Mouse (Mus musculus) midbrain, embryonic 11.5 days (tissue): Measurements from ENCODE around the gene Lmo4. TPM values are rescaled to one million over a fixed set of nuclear protein-coding genes. Genes with fewer than 3 reads are reported as not detected.

Experiments
- ATAC-seq: fragments of 200-750 bp; cut with Nextera tagmentation; 2 replicates; pipeline ENCODE4 v1.8.0; 2017; ENCODE audit warnings: moderate TSS enrichment, moderate library complexity; ENCODE audit not compliant: low FRiP score
- DNase-seq: peaks from one replicate; pipeline ENCODE4 v3.0.0; 2015; ENCODE audit warnings: low spot score; ENCODE audit errors: missing footprints
- H3K27ac ChIP-seq: fragments of 300-500 bp; sonication (generic); 2 replicates; pipeline ENCODE4 v1.5.1; 2014; ENCODE audit warnings: low read depth, low read length
- H3K27me3 ChIP-seq: fragments of 300-500 bp; sonication (generic); 2 replicates; pipeline ENCODE4 v1.6.1; 2014; ENCODE audit warnings: mild to moderate bottlenecking, low read length, moderate library complexity, mixed read lengths; ENCODE audit not compliant: control insufficient read depth, insufficient read depth
- H3K36me3 ChIP-seq: fragments of 300-500 bp; sonication (generic); 2 replicates; pipeline ENCODE4 v1.6.1; 2014; ENCODE audit warnings: mild to moderate bottlenecking, low read length, moderate library complexity, mixed read lengths; ENCODE audit not compliant: control insufficient read depth, insufficient read depth
- H3K4me1 ChIP-seq: fragments of 300-500 bp; sonication (generic); 2 replicates; pipeline ENCODE4 v1.6.1; 2014; ENCODE audit warnings: low read length; ENCODE audit not compliant: control insufficient read depth, insufficient read depth
- H3K4me2 ChIP-seq: fragments of 300-500 bp; sonication (generic); 2 replicates; pipeline ENCODE4 v1.6.1; 2014; ENCODE audit warnings: mild to moderate bottlenecking, moderate library complexity
- H3K4me3 ChIP-seq: fragments of 300-500 bp; sonication (generic); 2 replicates; pipeline ENCODE4 v1.5.1; 2014; ENCODE audit warnings: low read depth, low read length
- H3K9ac ChIP-seq: fragments of 300-500 bp; sonication (generic); 2 replicates; pipeline ENCODE4 v1.6.1; 2014; ENCODE audit warnings: low read length
- H3K9me3 ChIP-seq: fragments of 300-500 bp; sonication (generic); 2 replicates; pipeline ENCODE4 v1.6.1; 2016; ENCODE audit warnings: low read length; ENCODE audit not compliant: control insufficient read depth
- WGBS: fragments of 180-500 bp; shearing (Covaris S2); extraction: QIAGEN DNeasy Blood & Tissue Kit; methylation state at CpG from one replicate; pipeline ENCODE4 v1.1.7; 2014; 5-methylcytosine and 5-hydroxymethylcytosine counted together
- polyA plus RNA-seq: library from polyadenylated mRNA; unstranded; fragments of >200 nt; fragmentation: Nextera tagmentation; extraction: Ambion mirVana; gene quantifications from 2 replicates; pipeline ENCODE4 v1.2.1, GENCODE M21; 2014

The Lmo4 gene
- polyA plus RNA-seq, 1 experiment from 2014 or later, result 41.5 TPM

GRCm38 (mm10) chr3:144164665-144165385 lies 40.2 kb downstream of the Lmo4 start:
- H3K9ac ChIP-seq, result no peak overlapping the region
- no peaks in the 10 kb centered on the region for H3K9me3 ChIP-seq
- 74% methylated on average over 9 of the region's 9 CpGs for WGBS
- H3K27me3 ChIP-seq, result no peaks in the 10 kb centered on the region
- no peaks in the 10 kb centered on the region for H3K36me3 ChIP-seq
- ATAC-seq (no peak), DNase-seq (peak; percentile 75)
- no peak overlapping the region for H3K4me2 ChIP-seq
- H3K27ac ChIP-seq, result no peak overlapping the region
- no peaks in the 10 kb centered on the region for H3K4me1 ChIP-seq
- H3K4me3 ChIP-seq, result no peak overlapping the region

GRCm38 (mm10) chr3:144163718-144164117 lies 41.3 kb downstream of the Lmo4 start:
- H3K9ac ChIP-seq, result no peak overlapping the region
- 100% methylated on average over 2 of the region's 2 CpGs for WGBS
- H3K36me3 ChIP-seq, result no peaks in the 10 kb centered on the region
- no peaks in the 10 kb centered on the region for H3K4me1 ChIP-seq
- ATAC-seq (no peak), DNase-seq (peak; percentile 2)
- H3K4me2 ChIP-seq, result no peak overlapping the region
- H3K4me3 ChIP-seq, result no peak overlapping the region
- H3K27me3 ChIP-seq, result no peaks in the 10 kb centered on the region
- H3K27ac ChIP-seq, result no peak overlapping the region
- no peaks in the 10 kb centered on the region for H3K9me3 ChIP-seq

- 60% methylated on average over 8 of the region's 8 CpGs for WGBS
- Histone ChIP-seq H3K4me1 (no peaks in the 10 kb centered on the region), H3K9me3 (no peaks in the 10 kb centered on the region), H3K4me2 (no peak overlapping the region), H3K9ac (no peak overlapping the region), H3K36me3 (no peaks in the 10 kb centered on the region), H3K27ac (no peak overlapping the region), H3K4me3 (no peak overlapping the region), H3K27me3 (no peaks in the 10 kb centered on the region)
- ATAC-seq, result no peak
- peak; percentile 83 for DNase-seq
These were observed 42.9 kb downstream of the Lmo4 start for GRCm38 (mm10) chr3:144162156-144162555.

- WGBS, result 92% methylated on average over 2 of the region's 2 CpGs
- H3K4me3 ChIP-seq, result no peak overlapping the region
- H3K27me3 ChIP-seq, result no peaks in the 10 kb centered on the region
- H3K4me1 ChIP-seq, result no peaks in the 10 kb centered on the region
- peak; percentile 26 for DNase-seq
- no peak overlapping the region for H3K9ac ChIP-seq
- no peaks in the 10 kb centered on the region for H3K9me3 ChIP-seq
- H3K27ac ChIP-seq, result no peak overlapping the region
- no peak for ATAC-seq
- no peak overlapping the region for H3K4me2 ChIP-seq
- no peaks in the 10 kb centered on the region for H3K36me3 ChIP-seq
These were observed 43.8 kb downstream of the Lmo4 start for GRCm38 (mm10) chr3:144161261-144161660.

GRCm38 (mm10) chr3:144155746-144156145 lies 49.3 kb downstream of the Lmo4 start:
- ATAC-seq (no peak), DNase-seq (peak; percentile 62)
- H3K4me2 ChIP-seq, result no peak overlapping the region
- no peaks in the 10 kb centered on the region for H3K36me3 ChIP-seq
- no peaks in the 10 kb centered on the region for H3K4me1 ChIP-seq
- no peaks in the 10 kb centered on the region for H3K9me3 ChIP-seq
- 75% methylated on average over 3 of the region's 3 CpGs for whole genome bisulfite sequencing
- H3K27ac ChIP-seq, result no peak overlapping the region
- no peak overlapping the region for H3K4me3 ChIP-seq
- no peak overlapping the region for H3K9ac ChIP-seq
- no peaks in the 10 kb centered on the region for H3K27me3 ChIP-seq

- Histone ChIP-seq H3K27ac (no peak overlapping the region), H3K4me1 (no peaks in the 10 kb centered on the region), H3K9me3 (no peaks in the 10 kb centered on the region), H3K4me2 (no peak overlapping the region), H3K4me3 (no peak overlapping the region), H3K9ac (no peak overlapping the region), H3K27me3 (no peaks in the 10 kb centered on the region), H3K36me3 (no peaks in the 10 kb centered on the region)
- DNase-seq, result no peak
- WGBS, result 73% methylated on average over 2 of the region's 2 CpGs
- ATAC-seq, result no peak
These were observed 51.6 kb downstream of the Lmo4 start for GRCm38 (mm10) chr3:144153395-144153794.

GRCm38 (mm10) chr3:144151001-144151400 lies 54.0 kb downstream of the Lmo4 start:
- Histone ChIP-seq H3K4me3 (no peak overlapping the region), H3K36me3 (no peaks in the 10 kb centered on the region), H3K27me3 (no peaks in the 10 kb centered on the region), H3K4me1 (no peaks in the 10 kb centered on the region), H3K9me3 (no peaks in the 10 kb centered on the region), H3K9ac (no peak overlapping the region), H3K27ac (no peak overlapping the region), H3K4me2 (no peak overlapping the region)
- ATAC-seq (no peak), DNase-seq (no peak)
- 87% methylated on average over 6 of the region's 6 CpGs for WGBS

GRCm38 (mm10) chr3:144148234-144148633 lies 56.8 kb downstream of the Lmo4 start:
- no peak overlapping the region for H3K9ac ChIP-seq
- WGBS, result 94% methylated on average over 3 of the region's 3 CpGs
- no peak for DNase-seq

GRCm38 (mm10) chr3:144147244-144147643 lies 57.8 kb downstream of the Lmo4 start:
- Histone ChIP-seq H3K27me3 (no peaks in the 10 kb centered on the region), H3K27ac (no peak overlapping the region), H3K4me1 (no peaks in the 10 kb centered on the region), H3K9me3 (no peaks in the 10 kb centered on the region), H3K4me2 (no peak overlapping the region), H3K9ac (no peak overlapping the region), H3K4me3 (no peak overlapping the region), H3K36me3 (no peaks in the 10 kb centered on the region)
- DNase-seq (no peak), ATAC-seq (no peak)
- 69% methylated on average over 3 of the region's 3 CpGs for WGBS

More at GRCm38 (mm10) chr3:144148234-144148633, 56.8 kb downstream of the Lmo4 start:
- Histone ChIP-seq H3K4me2 (no peak overlapping the region), H3K4me1 (no peaks in the 10 kb centered on the region), H3K36me3 (no peaks in the 10 kb centered on the region), H3K27me3 (no peaks in the 10 kb centered on the region), H3K9me3 (no peaks in the 10 kb centered on the region), H3K4me3 (no peak overlapping the region), H3K27ac (no peak overlapping the region)
- ATAC-seq, result no peak
